Mouse (Mus musculus) liver, embryonic 12.5 days (tissue): ENCODE data around the gene Lca5. TPM values are rescaled to one million over a fixed set of nuclear protein-coding genes. Genes with fewer than 3 reads are reported as not detected.

Experiments used
- ATAC-seq: fragments of 200-750 bp; cut with Nextera tagmentation; 2 replicates; pipeline ENCODE4 v1.8.0; 2017; ENCODE audit warnings: moderate number of reproducible peaks, mild to moderate bottlenecking, moderate library complexity
- H3K27ac ChIP-seq: fragments of 300-500 bp; sonication (generic); 2 replicates; pipeline ENCODE4 v1.5.1; 2016; ENCODE audit warnings: mild to moderate bottlenecking
- H3K27me3 ChIP-seq: fragments of 300-500 bp; sonication (generic); replicated peaks from 2 replicates; pipeline ENCODE4 v1.6.1; 2016; ENCODE audit warnings: mild to moderate bottlenecking, moderate library complexity
- H3K36me3 ChIP-seq: fragments of 300-500 bp; sonication (generic); 2 replicates; pipeline ENCODE4 v1.6.1; 2016; ENCODE audit warnings: mild to moderate bottlenecking, moderate library complexity
- H3K4me1 ChIP-seq: fragments of 300-500 bp; sonication (generic); 2 replicates; pipeline ENCODE4 v1.6.1; 2016
- H3K4me2 ChIP-seq: fragments of 300-500 bp; sonication (generic); 2 replicates; pipeline ENCODE4 v1.6.1; 2016; ENCODE audit warnings: mild to moderate bottlenecking, moderate library complexity
- H3K4me3 ChIP-seq: fragments of 300-500 bp; sonication (generic); 2 replicates; pipeline ENCODE4 v1.5.1; 2016; ENCODE audit warnings: mild to moderate bottlenecking, moderate library complexity
- H3K9ac ChIP-seq: fragments of 300-500 bp; sonication (generic); 2 replicates; pipeline ENCODE4 v1.6.1; 2016; ENCODE audit warnings: mild to moderate bottlenecking, moderate library complexity
- H3K9me3 ChIP-seq: fragments of 300-500 bp; sonication (generic); replicated peaks from 2 replicates; pipeline ENCODE4 v1.6.1; 2016; ENCODE audit warnings: mild to moderate bottlenecking, moderate library complexity
- WGBS: fragments of 180-500 bp; shearing (Covaris S2); methylation state at CpG from one replicate; pipeline ENCODE4 v1.1.7; 2016; ENCODE audit not compliant: insufficient replicate concordance; 5-methylcytosine and 5-hydroxymethylcytosine counted together
- polyA plus RNA-seq: library from polyadenylated mRNA; unstranded; fragments of >200 nt; fragmentation: Nextera tagmentation; extraction: Ambion mirVana; gene quantifications from 2 replicates; pipeline ENCODE4 v1.2.1, GENCODE M21; 2016

Lca5 gene
- polyA plus RNA-seq, 1 experiment from 2014 or later, result 3.2 TPM

- 51% methylated on average over 4 of the region's 4 CpGs for WGBS
Observed at GRCm38 (mm10) chr9:83434489-83434888, 6.4 kb downstream of the Lca5 start.

GRCm38 (mm10) chr9:83433661-83434060 is 7.3 kb downstream of the Lca5 start:
- Histone ChIP-seq H3K4me1 (no peaks in the 10 kb centered on the region), H3K4me2 (no peak overlapping the region), H3K9me3 (no peaks in the 10 kb centered on the region), H3K27me3 (no peaks in the 10 kb centered on the region), H3K4me3 (no peak overlapping the region), H3K36me3 (no peaks in the 10 kb centered on the region), H3K27ac (no peak overlapping the region), H3K9ac (no peak overlapping the region)
- 43% methylated on average over 7 of the region's 7 CpGs for WGBS
- ATAC-seq, result no peak

More at GRCm38 (mm10) chr9:83434489-83434888, 6.4 kb downstream of the Lca5 start:
- H3K27me3 ChIP-seq, result no peaks in the 10 kb centered on the region
- no peaks in the 10 kb centered on the region for H3K36me3 ChIP-seq
- H3K9me3 ChIP-seq, result no peaks in the 10 kb centered on the region
- no peak overlapping the region for H3K4me2 ChIP-seq
- ATAC-seq, result no peak
- no peak overlapping the region for H3K9ac ChIP-seq
- no peak overlapping the region for H3K27ac ChIP-seq
- no peaks in the 10 kb centered on the region for H3K4me1 ChIP-seq
- no peak overlapping the region for H3K4me3 ChIP-seq

GRCm38 (mm10) chr9:83427926-83428325 is 13.0 kb downstream of the Lca5 start:
- Histone ChIP-seq H3K4me3 (no peak overlapping the region), H3K36me3 (peaks cover 13% of the 10 kb centered on the region; the same call in 1 of the 2 replicates), H3K4me2 (no peak overlapping the region), H3K27me3 (no peaks in the 10 kb centered on the region), H3K4me1 (no peaks in the 10 kb centered on the region), H3K9ac (no peak overlapping the region), H3K27ac (no peak overlapping the region), H3K9me3 (no peaks in the 10 kb centered on the region)
- 68% methylated on average over 4 of the region's 4 CpGs for WGBS
- ATAC-seq, result no peak

- Histone ChIP-seq H3K4me1 (no peaks in the 10 kb centered on the region), H3K27ac (no peak overlapping the region), H3K4me2 (no peak overlapping the region), H3K9ac (no peak overlapping the region), H3K27me3 (no peaks in the 10 kb centered on the region), H3K9me3 (no peaks in the 10 kb centered on the region), H3K4me3 (no peak overlapping the region), H3K36me3 (peaks cover 12% of the 10 kb centered on the region; the same call in 1 of the 2 replicates)
- 68% methylated on average over 5 of the region's 5 CpGs for WGBS
- ATAC-seq, result no peak
Observed at GRCm38 (mm10) chr9:83418965-83419364, 22.0 kb downstream of the Lca5 start.

GRCm38 (mm10) chr9:83413046-83413445 is 27.9 kb downstream of the Lca5 start:
- no peaks in the 10 kb centered on the region for H3K4me1 ChIP-seq
- no peak overlapping the region for H3K27ac ChIP-seq
- no peak for ATAC-seq
- no peak overlapping the region for H3K9ac ChIP-seq
- no peak overlapping the region for H3K4me3 ChIP-seq
- no peak overlapping the region for H3K4me2 ChIP-seq
- no peaks in the 10 kb centered on the region for H3K27me3 ChIP-seq
- 61% methylated on average over 10 of the region's 10 CpGs for WGBS
- H3K36me3 ChIP-seq, result peaks cover 5% of the 10 kb centered on the region; the same call in 1 of the 2 replicates
- H3K9me3 ChIP-seq, result no peaks in the 10 kb centered on the region

GRCm38 (mm10) chr9:83405150-83405549 is 35.8 kb downstream of the Lca5 start:
- Histone ChIP-seq H3K27ac (no peak overlapping the region), H3K27me3 (no peaks in the 10 kb centered on the region), H3K36me3 (no peaks in the 10 kb centered on the region), H3K4me3 (no peak overlapping the region), H3K4me1 (no peaks in the 10 kb centered on the region), H3K9me3 (no peaks in the 10 kb centered on the region), H3K9ac (no peak overlapping the region), H3K4me2 (no peak overlapping the region)
- 68% methylated on average over 7 of the region's 7 CpGs for WGBS
- no peak for ATAC-seq

GRCm38 (mm10) chr9:83400783-83401182 is 40.1 kb downstream of the Lca5 start:
- Histone ChIP-seq H3K36me3 (no peaks in the 10 kb centered on the region), H3K9ac (no peak overlapping the region), H3K9me3 (no peaks in the 10 kb centered on the region), H3K4me1 (no peaks in the 10 kb centered on the region), H3K4me2 (no peak overlapping the region), H3K27ac (no peak overlapping the region), H3K4me3 (no peak overlapping the region), H3K27me3 (no peaks in the 10 kb centered on the region)
- WGBS, result 6% methylated on average over 3 of the region's 3 CpGs
- ATAC-seq, result no peak

GRCm38 (mm10) chr9:83399414-83399813 is 41.5 kb downstream of the Lca5 start:
- Histone ChIP-seq H3K9me3 (no peaks in the 10 kb centered on the region), H3K27me3 (no peaks in the 10 kb centered on the region), H3K36me3 (no peaks in the 10 kb centered on the region), H3K4me1 (no peaks in the 10 kb centered on the region), H3K9ac (no peak overlapping the region), H3K4me2 (no peak overlapping the region), H3K27ac (no peak overlapping the region), H3K4me3 (no peak overlapping the region)
- 58% methylated on average over 7 of the region's 7 CpGs for WGBS
- no peak for ATAC-seq

GRCm38 (mm10) chr9:83398260-83398659 is 42.7 kb downstream of the Lca5 start:
- Histone ChIP-seq H3K4me1 (no peaks in the 10 kb centered on the region), H3K4me3 (no peak overlapping the region), H3K9ac (no peak overlapping the region), H3K27ac (no peak overlapping the region), H3K4me2 (no peak overlapping the region), H3K9me3 (no peaks in the 10 kb centered on the region), H3K36me3 (no peaks in the 10 kb centered on the region), H3K27me3 (no peaks in the 10 kb centered on the region)
- WGBS, result 31% methylated on average over 6 of the region's 6 CpGs
- no peak for ATAC-seq

- 70% methylated on average over 15 of the region's 15 CpGs for WGBS
- H3K4me1 ChIP-seq, result no peaks in the 10 kb centered on the region
- H3K9ac ChIP-seq, result no peak overlapping the region
- no peak for ATAC-seq
- no peak overlapping the region for H3K4me2 ChIP-seq
- no peaks in the 10 kb centered on the region for H3K36me3 ChIP-seq
- no peaks in the 10 kb centered on the region for H3K27me3 ChIP-seq
- H3K9me3 ChIP-seq, result no peaks in the 10 kb centered on the region
- H3K27ac ChIP-seq, result no peak overlapping the region
- no peak overlapping the region for H3K4me3 ChIP-seq
Observed at GRCm38 (mm10) chr9:83395456-83395855, 45.5 kb downstream of the Lca5 start.

GRCm38 (mm10) chr9:83391996-83392395 is 48.9 kb downstream of the Lca5 start:
- H3K36me3 ChIP-seq, result no peaks in the 10 kb centered on the region
- no peak for ATAC-seq
- WGBS, result 63% methylated on average over 11 of the region's 11 CpGs
- H3K4me3 ChIP-seq, result no peak overlapping the region
- H3K4me1 ChIP-seq, result no peaks in the 10 kb centered on the region
- H3K9ac ChIP-seq, result no peak overlapping the region
- no peak overlapping the region for H3K4me2 ChIP-seq
- no peaks in the 10 kb centered on the region for H3K27me3 ChIP-seq
- H3K9me3 ChIP-seq, result no peaks in the 10 kb centered on the region
- no peak overlapping the region for H3K27ac ChIP-seq

- Histone ChIP-seq H3K4me1 (no peaks in the 10 kb centered on the region), H3K27ac (no peak overlapping the region), H3K9ac (no peak overlapping the region), H3K4me3 (no peak overlapping the region), H3K27me3 (no peaks in the 10 kb centered on the region), H3K4me2 (no peak overlapping the region), H3K9me3 (no peaks in the 10 kb centered on the region), H3K36me3 (no peaks in the 10 kb centered on the region)
- ATAC-seq, result no peak
- WGBS, result 74% methylated on average over 9 of the region's 9 CpGs
Observed at GRCm38 (mm10) chr9:83389570-83389969, 51.4 kb downstream of the Lca5 start.

GRCm38 (mm10) chr9:83386264-83386855 is 54.6 kb downstream of the Lca5 start:
- 61% methylated on average over 5 of the region's 5 CpGs for WGBS
- no peak overlapping the region for H3K9ac ChIP-seq
- H3K27me3 ChIP-seq, result no peaks in the 10 kb centered on the region
- no peak overlapping the region for H3K4me3 ChIP-seq
- no peak overlapping the region for H3K4me2 ChIP-seq
- ATAC-seq, result no peak
- no peaks in the 10 kb centered on the region for H3K4me1 ChIP-seq
- H3K9me3 ChIP-seq, result no peaks in the 10 kb centered on the region
- H3K27ac ChIP-seq, result no peak overlapping the region
- H3K36me3 ChIP-seq, result no peaks in the 10 kb centered on the region
